Mouse (Mus musculus) forebrain, embryonic 14.5 days (tissue): ENCODE measurements around the gene Kif7. TPM values are rescaled to one million over a fixed set of nuclear protein-coding genes. Genes with fewer than 3 reads are reported as not detected.

ENCODE experiments used
- ATAC-seq: fragments of 200-750 bp; cut with Nextera tagmentation; 2 replicates; pipeline ENCODE4 v1.8.0; 2017; ENCODE audit warnings: mild to moderate bottlenecking, moderate library complexity
- DNase-seq: peaks from one replicate; pipeline ENCODE4 v3.0.0-alpha.2; 2015; ENCODE audit warnings: low spot score
- H3K27ac ChIP-seq: fragments of 300-500 bp; sonication (generic); 2 replicates; pipeline ENCODE4 v1.5.1; 2014; ENCODE audit warnings: low read depth, mild to moderate bottlenecking, control low read depth, low read length, moderate library complexity
- H3K27me3 ChIP-seq: fragments of 300-500 bp; sonication (generic); replicated peaks from 2 replicates; pipeline ENCODE4 v1.6.1; 2014; ENCODE audit warnings: low read length, control low read depth, mixed read lengths; ENCODE audit not compliant: control insufficient read depth, insufficient read depth
- H3K36me3 ChIP-seq: fragments of 300-500 bp; sonication (generic); 2 replicates; pipeline ENCODE4 v1.6.1; 2014; ENCODE audit warnings: low read length, control low read depth; ENCODE audit not compliant: control insufficient read depth, insufficient read depth
- H3K4me1 ChIP-seq: fragments of 300-500 bp; sonication (generic); 2 replicates; pipeline ENCODE4 v1.6.1; 2014; ENCODE audit warnings: antibody characterized with exemption, low read length, control low read depth; ENCODE audit not compliant: control insufficient read depth, insufficient read depth
- H3K4me2 ChIP-seq: fragments of 300-500 bp; sonication (generic); 2 replicates; pipeline ENCODE4 v1.6.1; 2014; ENCODE audit warnings: mild to moderate bottlenecking, control low read depth, low read length
- H3K4me3 ChIP-seq: fragments of 300-500 bp; sonication (generic); 2 replicates; pipeline ENCODE4 v1.5.1; 2014; ENCODE audit warnings: low read depth, low read length, control low read depth
- H3K9ac ChIP-seq: fragments of 300-500 bp; sonication (generic); 2 replicates; pipeline ENCODE4 v1.6.1; 2014; ENCODE audit warnings: mild to moderate bottlenecking, low read length, control low read depth, moderate library complexity
- H3K9me3 ChIP-seq: fragments of 300-500 bp; sonication (generic); replicated peaks from 2 replicates; pipeline ENCODE4 v1.6.1; 2016; ENCODE audit warnings: low read length, control low read depth, mixed read lengths; ENCODE audit not compliant: control insufficient read depth
- WGBS: fragments of 180-500 bp; shearing (Covaris S2); extraction: QIAGEN DNeasy Blood & Tissue Kit; methylation state at CpG from one replicate; pipeline ENCODE4 v1.1.7; 2014; 5-methylcytosine and 5-hydroxymethylcytosine counted together
- polyA plus RNA-seq: library from polyadenylated mRNA; unstranded; fragments of >200 nt; fragmentation: Nextera tagmentation; extraction: Ambion mirVana; gene quantifications from 2 replicates; pipeline ENCODE4 v1.2.1, GENCODE M21; 2014

The Kif7 gene
- polyA plus RNA-seq, 1 experiment from 2014 or later, result 1.9 TPM

DNA sequence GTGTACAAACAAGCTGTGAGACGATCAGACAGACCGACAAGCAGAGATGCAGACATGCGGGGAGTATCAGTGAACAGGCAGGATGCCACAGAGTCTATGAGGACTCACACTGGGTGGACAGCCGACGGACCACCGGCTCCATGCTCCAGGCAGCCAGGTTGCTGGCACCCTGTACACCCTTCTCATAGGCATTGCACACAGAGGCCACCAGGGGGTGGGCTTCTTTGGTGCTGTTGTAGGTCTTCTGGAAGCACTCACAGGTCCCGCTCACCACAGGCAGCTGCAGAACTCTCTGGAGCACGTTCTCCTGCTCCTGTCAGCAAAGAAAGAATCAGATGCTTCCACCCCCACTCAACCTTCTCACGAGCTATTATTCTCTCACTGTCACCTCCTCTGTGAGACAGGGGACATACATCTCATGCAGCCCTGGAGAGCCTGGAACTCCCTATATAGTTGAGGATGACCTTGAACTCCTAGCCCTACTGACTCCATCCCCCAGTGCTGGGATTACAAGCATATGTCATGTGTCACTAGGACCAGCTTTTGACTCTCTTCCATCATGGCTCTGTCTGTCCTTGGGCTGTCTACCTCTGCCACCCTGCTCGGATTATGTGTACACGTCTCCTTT is 14.3 kb upstream of the Kif7 start:
- H3K27ac ChIP-seq, result no peak overlapping the region
- no peaks in the 10 kb centered on the region for H3K9me3 ChIP-seq
- peak; percentile 17; the same call in 1 of the 2 replicates for ATAC-seq
- no peak overlapping the region for H3K4me2 ChIP-seq
- H3K4me1 ChIP-seq, result no peaks in the 10 kb centered on the region
- WGBS, result 66% methylated on average over 11 of the region's 11 CpGs
- no peak overlapping the region for H3K9ac ChIP-seq
- 0 out of 2 replicates have a peak, but pooled peaks cover 3% of the 10 kb centered on the region for H3K36me3 ChIP-seq
- DNase-seq, result peak; percentile 27
- H3K4me3 ChIP-seq, result no peak overlapping the region
- H3K27me3 ChIP-seq, result no peaks in the 10 kb centered on the region

DNA sequence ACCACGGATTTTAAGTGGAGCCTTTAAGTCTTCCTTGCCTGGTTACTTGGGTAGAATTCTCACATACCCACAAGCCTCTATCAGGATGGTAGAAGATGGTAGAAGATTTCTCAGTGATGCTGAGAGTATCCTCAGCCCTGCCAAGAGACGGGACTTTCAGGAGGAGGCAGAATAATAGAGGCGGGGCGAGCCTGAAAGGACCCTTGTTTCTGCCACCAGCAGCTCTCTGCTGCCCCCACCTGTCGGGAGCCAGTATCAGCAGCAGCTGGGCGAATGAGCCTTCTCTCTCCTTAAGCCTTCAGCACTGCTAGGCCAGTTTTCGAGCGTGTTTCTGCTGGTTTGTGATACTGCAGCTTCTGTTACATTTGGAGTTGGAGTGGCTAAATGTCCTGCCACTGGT is 13.6 kb upstream of the Kif7 start:
- no peak overlapping the region for H3K9ac ChIP-seq
- H3K4me3 ChIP-seq, result no peak overlapping the region
- H3K27me3 ChIP-seq, result no peaks in the 10 kb centered on the region
- no peaks in the 10 kb centered on the region for H3K9me3 ChIP-seq
- WGBS, result 5% methylated on average over 8 of the region's 8 CpGs
- no peaks in the 10 kb centered on the region for H3K4me1 ChIP-seq
- DNase-seq (peak; percentile 78), ATAC-seq (peak; percentile 65)
- H3K27ac ChIP-seq, result no peak overlapping the region
- H3K4me2 ChIP-seq, result no peak overlapping the region
- no peaks in the 10 kb centered on the region for H3K36me3 ChIP-seq

DNA sequence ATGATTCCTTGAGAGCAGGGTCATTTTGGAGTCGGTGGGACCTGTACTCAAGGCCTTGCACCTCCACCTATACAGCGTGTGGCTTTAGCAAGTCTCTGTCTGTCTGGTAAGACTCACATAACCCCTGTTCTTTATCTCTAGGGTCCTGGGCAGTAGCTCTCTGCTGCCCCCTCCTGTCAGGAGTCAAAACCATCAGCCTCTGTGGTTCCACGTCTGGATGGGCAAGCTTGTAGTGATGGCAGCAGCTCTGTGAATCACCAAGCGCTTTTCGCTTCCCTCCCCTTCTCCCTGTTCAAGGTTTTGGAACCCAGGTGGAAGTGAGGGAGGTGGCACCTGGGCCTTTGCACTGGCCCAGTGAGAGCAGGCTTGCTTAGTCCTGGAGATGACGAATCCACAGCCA is 12.7 kb upstream of the Kif7 start:
- Histone ChIP-seq H3K4me1 (no peaks in the 10 kb centered on the region), H3K4me3 (no peak overlapping the region), H3K27me3 (0 out of 2 replicates have a peak, but pooled peaks cover under 1% of the 10 kb centered on the region), H3K36me3 (no peaks in the 10 kb centered on the region), H3K27ac (no peak overlapping the region), H3K9me3 (no peaks in the 10 kb centered on the region), H3K4me2 (no peak overlapping the region), H3K9ac (no peak overlapping the region)
- peak; percentile 66 for DNase-seq
- WGBS, result 38% methylated on average over 6 of the region's 6 CpGs
- peak; percentile 47; the same call in 1 of the 2 replicates for ATAC-seq

- Histone ChIP-seq H3K9ac (no peak overlapping the region), H3K27me3 (peaks cover 11% of the 10 kb centered on the region; the same call in 1 of the 2 replicates), H3K27ac (no peak overlapping the region), H3K4me2 (no peak overlapping the region), H3K4me1 (no peaks in the 10 kb centered on the region), H3K36me3 (no peaks in the 10 kb centered on the region), H3K9me3 (no peaks in the 10 kb centered on the region), H3K4me3 (no peak overlapping the region)
- 17% methylated on average over 2 of the region's 2 CpGs for WGBS
- peak; percentile 54; the same call in 1 of the 2 replicates for ATAC-seq
- peak; percentile 67 for DNase-seq
These were observed 11.6 kb upstream of the Kif7 start for GRCm38 (mm10) chr7:79727091-79727490.

- H3K36me3 ChIP-seq, result no peaks in the 10 kb centered on the region
- peak; percentile 86 for ATAC-seq
- H3K9ac ChIP-seq, result peak overlapping the region; percentile 68
- DNase-seq, result peak; percentile 58
- H3K27me3 ChIP-seq, result peaks cover 22% of the 10 kb centered on the region; the same call in 1 of the 2 replicates
- H3K27ac ChIP-seq, result no peak overlapping the region
- H3K4me3 ChIP-seq, result peak overlapping the region; percentile 49
- under 1% methylated on average over 48 of the region's 48 CpGs for WGBS
- H3K4me2 ChIP-seq, result peak overlapping the region; percentile 78
- H3K4me1 ChIP-seq, result no peaks in the 10 kb centered on the region
- no peaks in the 10 kb centered on the region for H3K9me3 ChIP-seq
These were observed 6.0 kb upstream of the Kif7 start for GRCm38 (mm10) chr7:79721386-79721977.

DNA sequence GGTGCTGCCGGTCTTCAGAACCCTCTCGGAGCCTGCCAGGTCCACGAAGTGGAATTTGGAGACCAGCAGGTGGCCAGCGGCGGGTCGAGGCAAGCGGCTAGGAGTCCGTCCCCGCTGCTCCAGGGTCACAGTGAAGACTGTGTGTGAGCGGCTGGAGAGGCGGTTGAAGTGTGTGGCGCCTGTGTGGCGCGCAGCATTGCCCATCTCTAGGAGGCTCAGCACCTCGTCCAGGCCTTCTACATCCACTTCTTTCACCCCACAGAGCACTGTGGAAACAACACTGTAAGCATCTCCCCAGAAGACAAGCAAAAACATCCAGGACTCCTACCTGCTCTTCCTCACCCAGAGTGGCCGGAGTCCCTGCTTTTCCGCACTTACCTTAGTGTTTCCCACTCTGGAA is 4.7 kb downstream of the Kif7 start:
- H3K4me1 ChIP-seq, result peaks cover 8% of the 10 kb centered on the region; the same call in 1 of the 2 replicates
- H3K9ac ChIP-seq, result peak overlapping the region; percentile 71
- H3K4me2 ChIP-seq, result peak overlapping the region; percentile 68
- no peaks in the 10 kb centered on the region for H3K27me3 ChIP-seq
- WGBS, result 28% methylated on average over 17 of the region's 17 CpGs
- H3K9me3 ChIP-seq, result no peaks in the 10 kb centered on the region
- no peak for ATAC-seq
- H3K4me3 ChIP-seq, result peak overlapping the region; percentile 39
- H3K27ac ChIP-seq, result no peak overlapping the region
- peaks cover 6% of the 10 kb centered on the region for H3K36me3 ChIP-seq
- DNase-seq, result no peak

DNA sequence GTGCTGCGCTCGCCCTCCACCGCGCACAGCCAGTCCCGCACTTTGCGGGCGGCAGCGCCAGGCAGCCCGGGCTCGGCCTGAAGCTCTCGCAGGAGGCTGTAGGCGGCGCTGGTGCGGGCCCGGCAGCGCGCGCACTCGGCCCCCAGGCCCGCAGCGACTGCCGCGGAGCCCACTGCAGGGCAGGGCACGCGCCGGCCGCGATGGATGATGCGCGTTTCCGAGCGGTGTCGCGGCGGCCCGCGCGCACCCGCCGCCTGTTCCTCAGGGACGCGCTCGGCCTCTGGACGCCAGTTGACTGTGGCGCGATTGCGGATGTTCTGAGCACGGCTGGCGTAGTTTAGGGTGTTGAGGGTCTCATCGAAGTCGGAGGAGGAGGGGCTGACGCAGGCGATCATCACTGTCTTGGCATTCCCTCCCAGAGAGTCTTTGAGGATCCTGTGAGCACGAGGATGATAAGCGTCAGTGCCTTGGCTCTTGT is 5.4 kb downstream of the Kif7 start:
- Histone ChIP-seq H3K27ac (no peak overlapping the region), H3K9ac (peak overlapping the region; percentile 71), H3K4me2 (peak overlapping the region; percentile 68)

GRCm38 (mm10) chr7:79705210-79705609 is 10.3 kb downstream of the Kif7 start:
- no peak for ATAC-seq
- Histone ChIP-seq H3K4me3 (no peak overlapping the region), H3K4me1 (no peaks in the 10 kb centered on the region), H3K4me2 (no peak overlapping the region), H3K36me3 (peaks cover 39% of the 10 kb centered on the region), H3K27ac (no peak overlapping the region), H3K27me3 (no peaks in the 10 kb centered on the region), H3K9ac (no peak overlapping the region), H3K9me3 (no peaks in the 10 kb centered on the region)
- DNase-seq, result no peak
- WGBS, result 91% methylated on average over 5 of the region's 5 CpGs

More for the DNA sequence above, 5.4 kb downstream of the Kif7 start:
- H3K4me3 ChIP-seq, result peak overlapping the region; percentile 39
- no peaks in the 10 kb centered on the region for H3K9me3 ChIP-seq
- DNase-seq (peak; percentile 85), ATAC-seq (peak; percentile 92)
- H3K36me3 ChIP-seq, result peaks cover 6% of the 10 kb centered on the region
- H3K4me1 ChIP-seq, result peaks cover 8% of the 10 kb centered on the region; the same call in 1 of the 2 replicates
- WGBS, result under 1% methylated on average over 50 of the region's 55 CpGs
- no peaks in the 10 kb centered on the region for H3K27me3 ChIP-seq

GRCm38 (mm10) chr7:79702755-79703154 is 12.8 kb downstream of the Kif7 start:
- H3K9ac ChIP-seq, result no peak overlapping the region
- H3K4me1 ChIP-seq, result no peaks in the 10 kb centered on the region
- WGBS, result 81% methylated on average over 16 of the region's 16 CpGs
- no peak overlapping the region for H3K4me2 ChIP-seq
- no peaks in the 10 kb centered on the region for H3K27me3 ChIP-seq
- no peak for ATAC-seq
- no peak for DNase-seq
- H3K9me3 ChIP-seq, result no peaks in the 10 kb centered on the region
- no peak overlapping the region for H3K27ac ChIP-seq
- no peak overlapping the region for H3K4me3 ChIP-seq
- H3K36me3 ChIP-seq, result peaks cover 59% of the 10 kb centered on the region
